Mouse (Mus musculus) midbrain, embryonic 15.5 days (tissue): ENCODE measurements at regions not wholly inside any gene's neighbourhood (a gene's known extent, or its start where the extent isn't known, plus 50 kb on each side); places are given as distances from the start of the nearest gene placed in this dataset.
"Not testable (repeated sequence)": the region's sequence is repeated elsewhere in the genome, so short reads cannot be mapped to it uniquely, and the experiment has no call there.

Source experiments
- ATAC-seq: fragments of 200-750 bp; cut with Nextera tagmentation; replicated peaks from 2 replicates; pipeline ENCODE4 v1.8.0; 2017; ENCODE audit warnings: moderate TSS enrichment
- H3K27ac ChIP-seq: fragments of 300-500 bp; sonication (generic); 2 replicates; pipeline ENCODE4 v1.5.1; 2015; ENCODE audit warnings: mild to moderate bottlenecking, inconsistent platforms
- H3K27me3 ChIP-seq: fragments of 300-500 bp; sonication (generic); replicated peaks from 2 replicates; pipeline ENCODE4 v1.6.1; 2015; ENCODE audit warnings: inconsistent platforms
- H3K36me3 ChIP-seq: fragments of 300-500 bp; sonication (generic); replicated peaks from 2 replicates; pipeline ENCODE4 v1.6.1; 2015; ENCODE audit warnings: inconsistent platforms
- H3K4me1 ChIP-seq: fragments of 300-500 bp; sonication (generic); 2 replicates; pipeline ENCODE4 v1.6.1; 2015; ENCODE audit warnings: inconsistent platforms
- H3K4me2 ChIP-seq: fragments of 300-500 bp; sonication (generic); 2 replicates; pipeline ENCODE4 v1.6.1; 2015; ENCODE audit warnings: inconsistent platforms, mild to moderate bottlenecking, moderate library complexity
- H3K4me3 ChIP-seq: fragments of 300-500 bp; sonication (generic); 2 replicates; pipeline ENCODE4 v1.5.1; 2015; ENCODE audit warnings: mild to moderate bottlenecking, inconsistent platforms
- H3K9ac ChIP-seq: fragments of 300-500 bp; sonication (generic); 2 replicates; pipeline ENCODE4 v1.6.1; 2015; ENCODE audit warnings: mild to moderate bottlenecking, inconsistent platforms
- H3K9me3 ChIP-seq: fragments of 300-500 bp; sonication (generic); 2 replicates; pipeline ENCODE4 v1.6.1; 2016; ENCODE audit warnings: inconsistent platforms
- WGBS: fragments of 180-500 bp; shearing (Covaris S2); methylation state at CpG from one replicate; pipeline ENCODE4 v1.1.7; 2015; ENCODE audit warnings: mixed read lengths; 5-methylcytosine and 5-hydroxymethylcytosine counted together

DNA sequence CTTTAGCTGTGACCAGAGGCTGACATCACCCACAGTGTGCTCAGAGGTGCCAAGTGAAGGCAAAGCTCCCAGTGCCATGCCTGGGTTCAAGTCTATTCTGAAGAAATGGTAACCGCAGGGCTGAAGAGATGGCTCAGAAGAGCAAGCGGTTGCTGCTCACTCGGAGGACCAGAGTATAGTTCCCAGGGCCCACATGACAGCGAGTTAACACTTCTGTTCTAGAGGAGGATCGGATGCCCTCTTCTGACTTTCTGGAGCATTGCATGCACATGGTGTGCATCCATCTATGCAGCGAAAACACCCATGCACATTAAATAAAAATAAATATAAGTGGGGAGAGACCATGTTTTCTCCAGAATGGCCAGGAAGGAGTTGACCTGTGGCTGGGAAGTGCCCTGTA, 209.5 kb downstream of the Sorl1 start:
- no peaks in the 10 kb centered on the region for H3K9me3 ChIP-seq
- ATAC-seq = no peak
- no peak overlapping the region for H3K4me3 ChIP-seq
- no peaks in the 10 kb centered on the region for H3K36me3 ChIP-seq
- no peak overlapping the region for H3K4me2 ChIP-seq
- whole genome bisulfite sequencing = 95% methylated on average over 6 of the region's 6 CpGs
- H3K9ac ChIP-seq = no peak overlapping the region
- H3K27me3 ChIP-seq = no peaks in the 10 kb centered on the region
- H3K27ac ChIP-seq = 0 out of 2 replicates have a peak overlapping the region, but pooled peaks have one; percentile 34
- H3K4me1 ChIP-seq = peaks cover 6% of the 10 kb centered on the region

DNA sequence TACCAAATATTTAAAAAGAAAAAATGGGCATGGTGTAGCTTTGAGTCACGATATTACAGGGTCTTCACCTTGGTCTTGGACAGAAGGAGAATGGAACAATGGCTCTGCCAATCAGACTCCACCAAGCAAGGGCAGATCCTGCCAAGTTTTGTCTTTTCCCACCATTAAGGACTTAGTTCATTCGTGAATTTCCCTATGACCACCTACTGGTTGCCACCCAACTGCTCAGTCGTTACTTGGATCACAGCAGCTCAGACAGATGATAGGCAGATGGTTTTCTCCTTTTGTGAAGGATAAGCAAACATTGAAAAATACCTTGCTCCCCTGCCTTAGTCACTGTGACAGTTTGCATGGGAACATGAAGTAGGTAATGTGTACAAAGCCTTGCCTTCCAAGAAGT, 210.2 kb downstream of the Sorl1 start:
- H3K9ac ChIP-seq = no peak overlapping the region
- H3K4me2 ChIP-seq = no peak overlapping the region
- H3K27ac ChIP-seq = 0 out of 2 replicates have a peak overlapping the region, but pooled peaks have one; percentile 30
- H3K4me3 ChIP-seq = no peak overlapping the region
- H3K27me3 ChIP-seq = no peaks in the 10 kb centered on the region
- H3K9me3 ChIP-seq = no peaks in the 10 kb centered on the region
- H3K4me1 ChIP-seq = peaks cover 4% of the 10 kb centered on the region
- 62% methylated on average over 3 of the region's 3 CpGs for WGBS
- H3K36me3 ChIP-seq = no peaks in the 10 kb centered on the region
- ATAC-seq = no peak

DNA sequence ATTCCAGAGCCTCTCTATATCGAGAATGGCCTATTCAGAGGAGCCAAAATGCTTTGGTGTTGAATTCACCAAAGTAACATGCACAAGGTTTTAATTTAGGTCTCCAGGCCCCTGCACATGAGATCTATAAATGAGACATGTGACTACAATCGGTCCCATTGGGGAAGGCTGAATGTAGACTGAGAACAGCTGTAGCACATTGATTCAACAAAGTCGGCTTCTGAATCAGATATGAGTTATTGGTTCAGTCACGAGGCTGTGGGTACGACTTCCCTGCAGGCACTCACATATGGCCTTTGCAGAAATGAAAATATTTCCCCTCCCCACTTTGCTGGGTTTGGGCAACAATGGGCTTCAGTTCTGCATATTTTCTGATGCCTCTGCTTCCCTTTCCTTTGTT, 211.6 kb downstream of the Sorl1 start:
- no peaks in the 10 kb centered on the region for H3K27me3 ChIP-seq
- H3K4me2 ChIP-seq = no peak overlapping the region
- H3K9me3 ChIP-seq = no peaks in the 10 kb centered on the region
- H3K4me1 ChIP-seq = 0 out of 2 replicates have a peak, but pooled peaks cover 4% of the 10 kb centered on the region
- no peak for ATAC-seq
- H3K27ac ChIP-seq = no peak overlapping the region
- 76% methylated on average over 5 of the region's 5 CpGs for WGBS
- H3K36me3 ChIP-seq = no peaks in the 10 kb centered on the region
- H3K9ac ChIP-seq = no peak overlapping the region
- no peak overlapping the region for H3K4me3 ChIP-seq

DNA sequence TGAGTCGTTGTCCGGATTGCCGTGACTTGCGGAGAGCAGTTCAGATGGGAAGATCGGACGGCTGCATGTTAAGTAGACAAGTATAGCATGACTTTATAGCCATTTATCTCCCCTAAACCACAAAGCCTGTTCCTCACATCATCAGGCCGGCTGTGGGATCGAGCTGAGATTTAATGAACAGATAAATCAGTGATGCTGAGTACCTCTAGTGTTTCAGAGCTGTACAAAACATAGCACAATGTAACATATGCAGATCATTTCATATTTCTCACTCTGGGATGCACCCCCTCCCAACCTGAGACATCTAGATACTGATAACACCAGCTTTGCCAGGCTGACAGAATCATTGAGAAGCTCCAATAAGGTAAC, 223.5 kb downstream of the Sorl1 start:
- Histone ChIP-seq H3K9me3 (no peaks in the 10 kb centered on the region), H3K36me3 (no peaks in the 10 kb centered on the region), H3K4me1 (peaks cover 15% of the 10 kb centered on the region), H3K27me3 (no peaks in the 10 kb centered on the region), H3K9ac (no peak overlapping the region), H3K4me3 (no peak overlapping the region), H3K27ac (0 out of 2 replicates have a peak overlapping the region, but pooled peaks have one; percentile 26), H3K4me2 (no peak overlapping the region)
- ATAC-seq = no peak
- WGBS = 80% methylated on average over 8 of the region's 8 CpGs

DNA sequence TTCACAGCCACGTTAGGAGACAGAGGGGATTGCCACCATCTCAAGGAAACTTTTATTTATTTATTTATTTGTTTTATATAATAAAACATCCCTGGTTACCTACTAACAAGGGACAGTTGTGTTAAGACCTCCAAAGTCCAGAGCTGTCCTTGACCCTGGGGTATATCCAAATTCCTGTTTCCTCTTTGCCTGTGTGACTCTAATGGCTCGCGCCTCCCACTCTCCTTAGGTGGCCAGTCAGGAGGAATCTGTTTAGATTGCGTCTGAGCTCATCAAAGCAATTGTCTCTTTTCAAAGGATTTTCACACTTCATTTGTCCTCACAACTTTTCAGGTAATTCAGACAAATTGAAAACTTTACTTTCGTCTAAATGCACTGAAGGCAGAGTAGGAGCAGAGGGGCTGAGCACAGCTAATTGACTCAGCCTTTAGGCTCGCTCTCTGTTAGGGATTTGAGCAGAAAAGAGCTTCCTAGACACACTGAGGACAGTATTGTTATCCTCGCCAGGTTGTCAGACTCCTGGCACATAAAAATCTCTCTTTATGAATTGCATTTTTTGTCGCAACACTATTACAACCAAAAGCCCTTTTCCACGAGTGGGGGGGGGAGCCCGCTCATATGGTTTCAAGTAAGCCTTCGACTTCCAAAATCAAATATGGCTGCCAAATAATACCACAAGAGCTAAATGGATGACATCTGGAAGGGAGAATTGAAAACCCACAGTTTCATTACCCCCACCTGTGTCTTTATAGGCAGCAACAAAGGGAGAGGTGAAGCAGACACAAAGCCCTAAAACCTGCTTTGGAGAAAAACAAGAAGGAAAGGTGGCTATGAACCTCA, 224.1 kb downstream of the Sorl1 start:
- Histone ChIP-seq H3K4me3 (no peak overlapping the region), H3K9me3 (no peaks in the 10 kb centered on the region), H3K9ac (no peak overlapping the region), H3K4me2 (no peak overlapping the region), H3K27ac (0 out of 2 replicates have a peak overlapping the region, but pooled peaks have one; percentile 26), H3K27me3 (no peaks in the 10 kb centered on the region), H3K4me1 (peaks cover 15% of the 10 kb centered on the region), H3K36me3 (no peaks in the 10 kb centered on the region)
- ATAC-seq = no peak
- 47% methylated on average over 11 of the region's 11 CpGs for WGBS

DNA sequence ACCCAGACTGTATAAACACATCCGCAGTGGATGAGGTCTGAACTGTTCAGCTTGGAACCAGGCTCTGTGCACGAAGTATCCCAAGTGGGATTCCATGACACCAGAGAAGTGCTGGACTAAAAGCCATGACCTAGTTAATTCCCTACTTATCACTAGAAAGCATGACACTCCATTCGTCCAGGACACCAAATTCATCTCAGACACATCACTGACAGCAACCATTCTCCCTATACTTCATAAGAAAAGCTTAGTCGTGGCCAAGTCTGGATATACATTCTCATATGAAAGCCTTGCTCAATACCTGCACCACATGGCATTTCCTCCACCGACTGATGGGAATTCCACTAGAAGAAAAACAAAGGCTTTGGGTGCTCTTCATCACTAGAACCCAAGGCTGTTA, 229.0 kb downstream of the Sorl1 start:
- H3K4me3 ChIP-seq = no peak overlapping the region
- ATAC-seq = no peak

DNA sequence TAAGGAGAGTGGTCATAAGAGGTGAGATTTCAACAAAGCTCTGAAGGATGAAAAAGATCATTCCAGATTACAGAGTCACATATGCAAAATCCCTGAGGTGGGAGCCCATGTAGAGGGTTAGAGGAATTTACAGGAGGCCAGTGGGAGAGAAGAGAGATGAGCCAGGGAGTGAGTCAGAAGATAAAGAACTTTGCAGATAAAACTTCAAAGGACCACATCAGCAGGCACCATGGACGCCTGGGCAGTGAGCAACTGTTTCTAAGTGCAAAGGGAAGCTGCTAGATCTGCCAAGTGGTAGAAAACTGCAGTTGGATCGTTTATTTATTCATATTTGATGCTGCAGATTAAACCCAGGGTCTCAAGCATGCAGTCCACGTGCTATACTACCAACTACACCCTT, 231.3 kb downstream of the Sorl1 start:
- Histone ChIP-seq H3K4me3 (no peak overlapping the region), H3K27ac (no peak overlapping the region), H3K9me3 (no peaks in the 10 kb centered on the region), H3K4me1 (peaks cover 26% of the 10 kb centered on the region), H3K36me3 (no peaks in the 10 kb centered on the region), H3K27me3 (no peaks in the 10 kb centered on the region), H3K4me2 (no peak overlapping the region), H3K9ac (no peak overlapping the region)
- 55% methylated on average over 3 of the region's 3 CpGs for WGBS
- ATAC-seq = no peak

More for the DNA sequence above, 229.0 kb downstream of the Sorl1 start:
- Histone ChIP-seq H3K27me3 (no peaks in the 10 kb centered on the region), H3K27ac (no peak overlapping the region), H3K4me2 (no peak overlapping the region), H3K9me3 (no peaks in the 10 kb centered on the region), H3K36me3 (no peaks in the 10 kb centered on the region), H3K9ac (no peak overlapping the region), H3K4me1 (peaks cover 34% of the 10 kb centered on the region)
- 85% methylated on average over 5 of the region's 5 CpGs for WGBS

DNA sequence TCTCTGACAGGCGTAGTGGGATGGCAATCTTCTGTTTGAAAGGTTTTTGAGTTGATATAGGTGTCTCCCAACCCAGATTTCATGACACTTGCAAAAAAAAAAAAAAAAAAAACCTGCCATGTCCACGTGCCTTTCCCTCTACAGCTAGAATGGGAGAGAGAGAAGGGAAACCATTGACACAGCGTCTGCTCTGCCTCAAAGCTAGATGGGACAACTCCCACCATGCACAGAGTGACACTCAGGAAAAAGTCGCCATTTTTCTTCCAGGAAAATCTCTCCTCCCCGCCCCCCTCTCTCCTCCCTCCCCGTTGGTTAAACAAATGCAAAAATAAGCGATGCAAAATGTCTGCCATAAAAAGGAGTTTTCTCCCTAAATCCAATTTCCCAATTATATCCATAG, 232.9 kb downstream of the Sorl1 start:
- 28% methylated on average over 7 of the region's 7 CpGs for WGBS
- Histone ChIP-seq H3K27ac (peak overlapping the region; percentile 93), H3K27me3 (no peaks in the 10 kb centered on the region), H3K4me3 (peak overlapping the region; percentile 29; the same call in 1 of the 2 replicates), H3K36me3 (no peaks in the 10 kb centered on the region), H3K9ac (peak overlapping the region; percentile 43; the same call in 1 of the 2 replicates), H3K4me2 (peak overlapping the region; percentile 54), H3K4me1 (peaks cover 26% of the 10 kb centered on the region), H3K9me3 (no peaks in the 10 kb centered on the region)
- ATAC-seq = peak; percentile 5; the same call in 1 of the 2 replicates

DNA sequence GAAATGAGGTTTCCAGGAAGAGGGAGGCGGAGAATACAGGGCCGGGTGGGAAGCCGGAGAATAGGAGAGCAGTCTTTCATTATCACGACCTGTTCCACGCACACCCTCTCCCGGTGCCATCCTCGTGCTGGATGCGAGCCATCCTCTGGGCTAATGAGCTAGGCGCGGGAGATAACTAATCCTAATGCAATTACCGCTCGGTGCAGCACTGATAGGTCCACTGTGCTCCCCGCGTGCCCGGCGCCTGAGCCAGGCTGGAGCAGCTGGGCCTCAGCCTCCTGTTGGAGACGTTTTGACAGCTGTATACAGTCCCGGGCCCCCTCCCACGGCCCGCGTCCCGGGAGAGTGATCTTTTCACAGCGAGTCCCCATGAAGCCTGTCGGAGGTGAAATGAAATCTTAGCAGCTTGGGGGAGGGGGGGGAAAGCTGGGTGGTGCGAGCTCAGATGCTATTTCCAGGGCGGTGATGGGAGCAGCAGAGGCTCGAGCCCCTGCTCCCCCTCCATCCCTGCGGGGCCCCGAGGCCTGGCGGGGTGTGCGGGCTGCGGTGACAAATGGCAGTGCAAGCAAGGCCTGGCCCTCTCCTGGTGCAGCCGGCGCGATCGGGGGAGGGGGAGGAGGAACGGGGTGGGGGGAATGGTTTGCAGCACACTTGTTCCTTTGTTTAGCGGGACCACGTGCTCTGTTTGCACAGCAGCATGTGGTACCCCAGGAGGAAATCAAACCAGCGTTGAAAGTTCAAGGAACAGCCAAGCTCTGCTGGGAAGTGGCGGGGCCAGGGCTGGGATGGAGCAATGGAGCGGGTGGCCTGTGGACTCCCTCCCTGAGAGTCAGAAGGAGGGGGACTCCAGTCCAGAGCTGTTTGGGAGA, 233.6 kb downstream of the Sorl1 start:
- WGBS = under 1% methylated on average over 42 of the region's 42 CpGs
- H3K9me3 ChIP-seq = no peaks in the 10 kb centered on the region
- H3K27ac ChIP-seq = peak overlapping the region; percentile 93
- ATAC-seq = peak; percentile 94
- H3K4me1 ChIP-seq = peaks cover 26% of the 10 kb centered on the region
- peak overlapping the region; percentile 54 for H3K4me2 ChIP-seq
- peak overlapping the region; percentile 43 for H3K9ac ChIP-seq
- peak overlapping the region; percentile 29 for H3K4me3 ChIP-seq
- H3K27me3 ChIP-seq = no peaks in the 10 kb centered on the region
- H3K36me3 ChIP-seq = no peaks in the 10 kb centered on the region

DNA sequence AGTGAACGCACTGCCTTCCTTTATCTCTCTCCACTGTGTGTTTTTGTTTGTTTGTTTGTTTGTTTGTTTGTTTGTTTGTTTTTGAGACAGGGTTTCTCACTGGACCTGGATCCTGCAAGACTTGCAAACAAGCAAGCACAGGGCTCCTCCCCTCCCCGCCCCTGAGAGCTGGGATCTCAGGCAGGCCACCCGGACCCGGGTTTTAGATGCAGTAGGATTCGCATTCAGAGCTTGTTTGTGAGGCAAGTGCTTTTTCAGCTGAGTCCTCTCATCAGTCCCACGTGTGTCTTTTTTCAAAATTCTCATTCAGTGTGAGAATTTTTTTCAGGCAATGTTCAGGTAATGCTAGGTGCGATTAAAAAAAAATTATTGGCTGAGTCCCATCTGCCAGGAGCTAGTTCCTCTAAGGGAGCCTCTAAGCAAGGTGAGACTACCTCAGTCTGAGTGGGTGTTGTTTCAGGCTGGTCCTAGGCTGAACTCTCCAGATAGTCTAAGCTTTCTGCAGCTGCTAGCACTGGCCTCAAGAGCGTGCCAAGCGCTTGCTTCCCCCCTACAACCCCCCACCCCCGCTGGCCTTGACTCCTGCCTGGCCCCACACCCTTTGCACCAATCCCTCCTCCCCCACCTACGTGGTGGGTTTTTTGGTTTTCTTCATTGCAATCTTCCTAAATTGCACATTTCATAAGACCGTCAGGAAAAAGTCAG, 234.4 kb downstream of the Sorl1 start:
- no peaks in the 10 kb centered on the region for H3K27me3 ChIP-seq
- peaks cover 26% of the 10 kb centered on the region for H3K4me1 ChIP-seq
- peak overlapping the region; percentile 29 for H3K4me3 ChIP-seq
- 40% methylated on average over 12 of the region's 12 CpGs for WGBS
- H3K36me3 ChIP-seq = no peaks in the 10 kb centered on the region
- H3K4me2 ChIP-seq = peak overlapping the region; percentile 54
- no peaks in the 10 kb centered on the region for H3K9me3 ChIP-seq
- peak overlapping the region; percentile 93 for H3K27ac ChIP-seq
- ATAC-seq = peak; percentile 70
- H3K9ac ChIP-seq = peak overlapping the region; percentile 43

DNA sequence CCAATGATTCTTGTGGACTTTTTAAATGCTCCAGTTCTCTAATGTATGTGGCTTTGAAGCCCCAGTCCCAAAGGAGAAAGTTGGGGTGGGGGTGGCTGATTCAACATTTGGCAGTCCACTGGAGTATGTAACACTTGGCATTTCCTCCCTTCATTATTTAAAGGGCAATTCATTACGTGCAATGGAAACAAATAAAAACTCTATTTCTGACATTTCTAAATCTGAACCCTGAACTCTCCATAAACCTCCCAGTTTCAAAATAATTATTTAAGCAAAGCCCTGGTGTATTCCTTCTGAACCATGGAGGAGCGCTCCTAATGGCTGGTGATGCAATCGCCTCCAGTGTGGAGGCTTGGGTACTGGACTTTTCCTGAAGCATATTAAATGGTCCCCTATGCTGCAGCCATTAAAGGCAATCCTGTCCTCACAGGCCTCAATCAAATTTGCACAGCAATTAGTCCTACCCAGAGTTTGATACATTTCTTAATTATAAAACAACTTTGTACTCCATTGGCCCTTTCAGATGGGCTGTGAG, 235.4 kb downstream of the Sorl1 start:
- Histone ChIP-seq H3K4me3 (no peak overlapping the region), H3K4me2 (no peak overlapping the region), H3K4me1 (peaks cover 27% of the 10 kb centered on the region), H3K9ac (no peak overlapping the region), H3K9me3 (no peaks in the 10 kb centered on the region), H3K27ac (no peak overlapping the region), H3K27me3 (no peaks in the 10 kb centered on the region), H3K36me3 (no peaks in the 10 kb centered on the region)
- no peak for ATAC-seq
- 82% methylated on average over 3 of the region's 3 CpGs for WGBS

DNA sequence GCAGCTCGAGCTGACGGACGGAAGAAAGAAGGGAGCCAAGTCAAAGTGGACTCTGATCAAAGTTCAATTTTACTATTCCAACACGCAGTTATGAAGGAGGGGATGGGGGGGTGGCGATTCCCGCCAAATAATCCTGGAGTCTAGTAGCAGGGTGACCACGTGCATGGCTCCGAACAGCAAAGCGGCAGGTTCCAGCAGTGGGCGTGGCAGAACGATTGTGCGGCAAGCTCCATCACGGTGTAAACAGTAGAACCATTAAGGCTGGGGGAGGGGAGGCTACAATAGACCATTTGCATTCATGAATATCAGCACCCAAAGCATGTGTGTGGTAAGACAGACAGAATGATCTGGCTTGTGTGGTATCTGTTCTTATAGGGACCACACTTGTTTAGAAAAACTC, 237.6 kb downstream of the Sorl1 start:
- 86% methylated on average over 13 of the region's 13 CpGs for WGBS
- peaks cover 27% of the 10 kb centered on the region for H3K4me1 ChIP-seq
- H3K36me3 ChIP-seq, ATAC-seq, H3K4me3 ChIP-seq, H3K9me3 ChIP-seq, H3K27ac ChIP-seq, H3K4me2 ChIP-seq, H3K27me3 ChIP-seq, H3K9ac ChIP-seq: not testable (repeated sequence)
